Mouse (Mus musculus) stomach, embryonic 14.5 days (tissue): ENCODE results near the gene Nav2. TPM values are rescaled to one million over a fixed set of nuclear protein-coding genes. Genes with fewer than 3 reads are reported as not detected.

Experiments used
- ATAC-seq: fragments of 200-750 bp; cut with Nextera tagmentation; 2 replicates; pipeline ENCODE4 v1.8.0; 2017; ENCODE audit warnings: low read depth, moderate TSS enrichment; ENCODE audit not compliant: insufficient number of reproducible peaks, insufficient read depth, low FRiP score
- H3K27ac ChIP-seq: fragments of 300-500 bp; sonication (generic); 2 replicates; pipeline ENCODE4 v1.5.1; 2014; ENCODE audit warnings: mild to moderate bottlenecking, low read length, moderate library complexity, mixed read lengths
- H3K27me3 ChIP-seq: fragments of 300-500 bp; sonication (generic); 2 replicates; pipeline ENCODE4 v1.6.1; 2014; ENCODE audit warnings: low read length, control low read depth, mixed read lengths; ENCODE audit not compliant: control insufficient read depth, insufficient read depth
- H3K36me3 ChIP-seq: fragments of 300-500 bp; sonication (generic); 2 replicates; pipeline ENCODE4 v1.6.1; 2014; ENCODE audit warnings: mild to moderate bottlenecking, control low read depth, low read length, moderate library complexity, mixed read lengths; ENCODE audit not compliant: control insufficient read depth, insufficient read depth
- H3K4me1 ChIP-seq: fragments of 300-500 bp; sonication (generic); 2 replicates; pipeline ENCODE4 v1.6.1; 2014; ENCODE audit warnings: low read length, control low read depth, mixed read lengths; ENCODE audit not compliant: control insufficient read depth, insufficient read depth
- H3K4me2 ChIP-seq: fragments of 300-500 bp; sonication (generic); replicated peaks from 2 replicates; pipeline ENCODE4 v1.6.1; 2014; ENCODE audit warnings: low read depth, low read length, control low read depth
- H3K4me3 ChIP-seq: fragments of 300-500 bp; sonication (generic); 2 replicates; pipeline ENCODE4 v1.5.1; 2014; ENCODE audit warnings: low read depth, low read length, control low read depth
- H3K9ac ChIP-seq: fragments of 300-500 bp; sonication (generic); replicated peaks from 2 replicates; pipeline ENCODE4 v1.6.1; 2014; ENCODE audit warnings: low read depth, mild to moderate bottlenecking, control low read depth, low read length, moderate library complexity, mixed read lengths
- H3K9me3 ChIP-seq: fragments of 300-500 bp; sonication (generic); 2 replicates; pipeline ENCODE4 v1.6.1; 2016; ENCODE audit warnings: low read depth, low read length, control low read depth; ENCODE audit not compliant: control insufficient read depth
- WGBS: fragments of 180-500 bp; shearing (Covaris S2); extraction: QIAGEN DNeasy Blood & Tissue Kit; methylation state at CpG from one replicate; pipeline ENCODE4 v1.1.7; 2014; 5-methylcytosine and 5-hydroxymethylcytosine counted together
- polyA plus RNA-seq: library from polyadenylated mRNA; unstranded; fragments of >200 nt; fragmentation: Nextera tagmentation; extraction: Ambion mirVana; gene quantifications from 2 replicates; pipeline ENCODE4 v1.2.1, GENCODE M21; 2014

The Nav2 gene
- polyA plus RNA-seq, 1 experiment from 2014 or later: 41.1 TPM

DNA sequence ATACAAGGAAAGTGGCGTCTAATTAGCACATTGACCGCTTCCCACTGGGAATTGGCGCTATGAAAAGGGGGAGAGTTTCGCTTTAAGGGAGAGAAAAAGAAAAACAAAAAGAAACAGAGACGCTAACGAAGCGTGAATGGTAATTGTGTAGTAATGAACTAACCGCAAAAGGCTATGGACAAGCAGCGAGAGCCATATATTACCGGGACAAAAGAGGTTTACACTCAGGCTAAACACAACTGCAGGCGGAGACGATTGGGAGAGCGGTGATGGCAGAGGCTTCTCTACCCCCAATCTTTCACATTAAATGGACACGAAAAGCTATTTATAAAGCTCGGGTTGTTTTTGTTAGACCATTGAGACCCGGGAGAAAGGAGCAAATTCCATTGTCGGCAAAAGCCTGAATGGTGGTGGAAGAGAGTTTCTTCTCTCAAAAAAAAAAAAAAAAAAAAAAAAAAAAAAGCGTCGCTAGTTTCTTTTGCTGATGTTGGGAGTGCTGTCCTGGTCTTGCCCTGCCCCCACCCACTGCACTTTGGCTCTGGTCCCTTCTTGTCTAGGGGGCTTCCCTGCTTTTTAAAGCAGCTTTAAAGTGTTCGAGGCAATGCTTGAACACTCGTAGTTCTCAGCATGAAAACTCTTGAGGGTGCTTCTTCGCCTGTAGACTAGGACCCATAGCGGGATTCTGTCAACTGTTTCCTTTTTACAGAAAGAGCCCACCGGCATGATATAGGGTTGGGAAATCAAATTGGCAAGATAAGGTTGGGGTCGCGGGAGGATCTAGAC, 726.0 kb downstream of the Nav2 start:
- no peak for ATAC-seq
- 1% methylated on average over 26 of the region's 26 CpGs for WGBS

DNA sequence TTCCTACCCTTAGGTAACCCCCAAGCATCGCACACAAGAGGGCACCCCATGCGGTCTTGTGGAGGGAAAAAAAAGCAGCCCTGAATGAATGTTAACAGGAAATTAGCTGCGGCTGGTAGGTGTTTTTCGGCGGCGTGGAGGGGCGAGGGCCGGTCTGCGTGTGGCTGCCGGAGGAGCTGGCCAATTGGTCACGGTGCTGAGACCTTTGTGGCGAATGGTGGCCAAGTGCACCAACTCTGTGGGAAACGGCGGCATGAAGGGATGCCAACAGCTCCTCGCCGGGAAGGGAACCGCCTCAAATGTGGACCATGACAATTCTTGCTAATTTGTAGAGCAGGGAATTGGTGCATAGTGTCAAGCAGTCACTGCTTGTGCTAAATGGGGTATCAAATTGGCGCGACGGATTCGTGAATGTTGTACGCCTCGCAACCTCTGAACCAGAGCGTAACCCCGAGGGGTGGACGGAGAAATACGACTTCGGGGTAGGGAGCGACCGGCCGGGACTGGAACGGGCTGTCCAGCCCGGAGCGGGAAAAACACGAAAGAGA, 726.6 kb downstream of the Nav2 start:
- H3K36me3 ChIP-seq: no peaks in the 10 kb centered on the region
- no peak overlapping the region for H3K9ac ChIP-seq
- H3K4me2 ChIP-seq: no peak overlapping the region
- no peak overlapping the region for H3K27ac ChIP-seq
- 2% methylated on average over 35 of the region's 35 CpGs for WGBS
- peaks cover 6% of the 10 kb centered on the region; the same call in 1 of the 2 replicates for H3K4me1 ChIP-seq
- H3K27me3 ChIP-seq: peaks cover 63% of the 10 kb centered on the region
- no peak overlapping the region for H3K4me3 ChIP-seq
- no peaks in the 10 kb centered on the region; the same call in 1 of the 2 replicates for H3K9me3 ChIP-seq
- no peak for ATAC-seq

More for the DNA sequence above, 726.0 kb downstream of the Nav2 start:
- peaks cover 57% of the 10 kb centered on the region for H3K27me3 ChIP-seq
- peak overlapping the region; percentile 26; the same call in 1 of the 2 replicates for H3K4me3 ChIP-seq
- H3K4me2 ChIP-seq: peak overlapping the region; percentile 49; the same call in 1 of the 2 replicates
- H3K9me3 ChIP-seq: no peaks in the 10 kb centered on the region; the same call in 1 of the 2 replicates
- peaks cover 6% of the 10 kb centered on the region; the same call in 1 of the 2 replicates for H3K4me1 ChIP-seq
- H3K36me3 ChIP-seq: no peaks in the 10 kb centered on the region
- no peak overlapping the region for H3K9ac ChIP-seq
- H3K27ac ChIP-seq: no peak overlapping the region

DNA sequence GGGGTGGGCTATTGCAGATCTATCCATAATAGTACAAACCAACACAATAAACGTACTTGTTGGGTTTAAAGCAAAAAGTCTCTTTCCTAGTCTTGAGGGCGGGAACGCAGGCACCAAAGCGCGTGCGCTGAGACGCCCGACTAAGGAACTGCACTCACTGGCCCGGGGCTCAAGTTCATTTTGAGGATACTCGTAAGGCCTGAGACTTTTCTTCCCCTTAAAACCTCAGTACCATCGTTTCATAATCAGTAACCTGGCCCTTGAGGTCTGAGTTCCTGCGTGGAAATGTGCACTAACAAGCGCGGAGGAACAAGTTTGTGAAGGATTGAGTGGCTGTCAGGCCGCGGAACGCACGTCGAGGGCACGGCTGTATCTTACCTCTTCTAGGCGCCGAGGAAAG, 727.5 kb downstream of the Nav2 start:
- Histone ChIP-seq H3K9ac (no peak overlapping the region), H3K36me3 (no peaks in the 10 kb centered on the region), H3K27ac (no peak overlapping the region), H3K4me3 (no peak overlapping the region), H3K4me1 (peaks cover 6% of the 10 kb centered on the region; the same call in 1 of the 2 replicates), H3K4me2 (no peak overlapping the region), H3K9me3 (no peaks in the 10 kb centered on the region; the same call in 1 of the 2 replicates), H3K27me3 (peaks cover 60% of the 10 kb centered on the region)
- WGBS: 1% methylated on average over 22 of the region's 22 CpGs
- no peak for ATAC-seq

DNA sequence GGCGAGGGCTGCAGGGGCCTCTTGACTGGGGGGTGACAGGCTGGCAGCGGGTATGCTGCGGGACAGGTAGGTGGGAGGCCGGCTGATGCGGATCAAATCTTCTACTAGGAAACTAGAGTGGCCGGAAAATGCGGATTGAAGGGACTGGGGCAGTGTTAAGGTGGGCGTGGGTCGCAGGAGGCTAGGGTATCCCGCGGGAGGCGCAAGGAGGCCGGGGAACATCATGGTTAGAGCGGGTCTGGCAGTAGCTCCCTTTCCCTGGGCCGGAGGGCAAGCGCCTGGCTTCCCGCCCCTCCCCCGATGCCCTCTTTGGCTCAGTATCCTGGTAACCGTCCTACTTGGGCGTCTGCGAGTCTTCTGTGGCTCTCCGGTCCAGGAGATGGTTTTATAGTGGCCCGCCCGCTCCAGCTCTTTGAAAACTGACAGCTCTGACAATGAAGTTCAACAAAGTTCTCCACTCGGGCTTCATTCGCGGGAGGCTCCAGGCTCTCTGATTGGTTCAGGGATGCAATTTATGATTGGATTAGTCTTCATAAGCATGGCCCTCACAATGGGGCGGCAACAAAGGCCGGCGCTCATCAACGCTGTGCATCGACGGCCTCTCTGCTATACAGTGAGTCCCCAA, 728.1 kb downstream of the Nav2 start, which contains the start of gene Dbx1:
Gene Dbx1, minus strand, starts transcription at position 359 of the 625 bp plus-strand sequence.
- Histone ChIP-seq H3K4me2 (no peak within 1 kb of the TSS), H3K9ac (no peak within 1 kb of the TSS), H3K27ac (no peak within 1 kb of the TSS), H3K9me3 (no peaks in the 10 kb centered on the region; the same call in 1 of the 2 replicates), H3K4me3 (no peak within 1 kb of the TSS), H3K4me1 (peaks cover 6% of the 10 kb centered on the region; the same call in 1 of the 2 replicates), H3K36me3 (no peaks in the 10 kb centered on the region), H3K27me3 (peaks cover 61% of the 10 kb centered on the region)
- ATAC-seq: no peak
- under 1% methylated on average over 33 of the region's 33 CpGs for WGBS

DNA sequence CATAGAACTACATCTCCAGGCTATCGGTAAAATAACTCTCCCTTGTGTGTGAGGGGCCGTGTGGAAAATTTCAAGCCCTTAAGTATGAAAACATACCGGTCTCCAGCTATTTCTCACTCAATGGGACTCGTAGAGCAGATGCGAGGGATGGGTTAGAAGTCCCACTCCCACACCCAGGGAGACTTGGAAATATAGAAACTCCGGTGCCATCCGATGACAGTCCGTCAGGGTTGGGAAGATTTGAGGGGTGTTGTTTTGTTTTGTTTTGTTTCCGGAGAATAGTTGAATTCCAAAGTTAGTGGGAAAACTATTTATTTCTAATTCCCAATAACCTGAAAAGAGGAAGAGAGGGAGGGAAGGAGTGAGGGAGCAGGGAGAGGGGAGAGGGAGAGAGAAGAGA, 728.8 kb downstream of the Nav2 start:
- Histone ChIP-seq H3K27ac (no peak overlapping the region), H3K27me3 (peaks cover 58% of the 10 kb centered on the region), H3K36me3 (no peaks in the 10 kb centered on the region), H3K4me2 (no peak overlapping the region), H3K9ac (no peak overlapping the region), H3K4me1 (peaks cover 6% of the 10 kb centered on the region; the same call in 1 of the 2 replicates), H3K4me3 (no peak overlapping the region), H3K9me3 (no peaks in the 10 kb centered on the region; the same call in 1 of the 2 replicates)
- no peak for ATAC-seq
- WGBS: 2% methylated on average over 9 of the region's 9 CpGs

DNA sequence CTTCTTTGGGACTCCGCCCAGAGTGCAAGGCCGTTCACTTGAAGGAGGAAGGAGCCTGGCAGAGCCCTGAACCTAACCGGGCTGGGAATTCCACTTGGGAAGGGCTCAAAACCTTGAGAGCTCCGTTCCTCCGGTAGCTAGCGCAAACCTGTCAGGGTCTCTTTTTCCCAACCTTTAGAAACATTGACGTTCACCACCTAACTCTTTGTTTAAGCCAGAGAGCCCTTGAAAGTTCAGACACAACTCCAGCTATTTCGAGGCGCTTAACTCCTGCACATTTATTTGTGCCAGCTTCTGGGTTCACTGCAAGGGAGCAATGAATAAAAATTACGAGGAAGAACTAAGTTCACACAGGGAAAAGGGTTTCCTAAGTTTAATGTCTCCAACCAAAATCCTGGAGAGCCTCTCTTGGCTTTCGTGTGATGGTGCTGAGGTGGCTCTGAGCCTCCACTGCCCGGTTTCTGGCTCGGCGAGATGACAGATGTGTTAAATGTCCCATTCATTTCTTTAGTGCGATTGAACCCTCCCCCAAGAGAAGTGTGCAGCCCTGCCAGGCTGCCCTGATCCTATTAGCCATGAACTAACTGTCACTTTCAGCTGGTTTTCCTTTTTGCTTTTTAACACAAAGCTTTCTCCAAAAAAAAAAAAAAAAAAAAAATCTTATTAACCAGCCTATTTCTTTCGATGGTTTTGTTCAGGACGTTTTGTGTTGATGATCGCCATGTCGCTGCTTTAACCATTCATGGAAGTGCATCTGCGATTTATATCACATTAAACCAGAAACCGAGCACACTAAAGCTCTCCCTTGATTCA, 729.5 kb downstream of the Nav2 start:
- H3K9ac ChIP-seq: no peak overlapping the region
- peaks cover 53% of the 10 kb centered on the region for H3K27me3 ChIP-seq
- H3K4me1 ChIP-seq: peaks cover 6% of the 10 kb centered on the region; the same call in 1 of the 2 replicates
- no peak overlapping the region for H3K27ac ChIP-seq
- H3K4me3 ChIP-seq: no peak overlapping the region
- ATAC-seq: no peak
- no peaks in the 10 kb centered on the region for H3K36me3 ChIP-seq
- H3K4me2 ChIP-seq: no peak overlapping the region
- WGBS: 2% methylated on average over 21 of the region's 21 CpGs
- no peaks in the 10 kb centered on the region; the same call in 1 of the 2 replicates for H3K9me3 ChIP-seq

DNA sequence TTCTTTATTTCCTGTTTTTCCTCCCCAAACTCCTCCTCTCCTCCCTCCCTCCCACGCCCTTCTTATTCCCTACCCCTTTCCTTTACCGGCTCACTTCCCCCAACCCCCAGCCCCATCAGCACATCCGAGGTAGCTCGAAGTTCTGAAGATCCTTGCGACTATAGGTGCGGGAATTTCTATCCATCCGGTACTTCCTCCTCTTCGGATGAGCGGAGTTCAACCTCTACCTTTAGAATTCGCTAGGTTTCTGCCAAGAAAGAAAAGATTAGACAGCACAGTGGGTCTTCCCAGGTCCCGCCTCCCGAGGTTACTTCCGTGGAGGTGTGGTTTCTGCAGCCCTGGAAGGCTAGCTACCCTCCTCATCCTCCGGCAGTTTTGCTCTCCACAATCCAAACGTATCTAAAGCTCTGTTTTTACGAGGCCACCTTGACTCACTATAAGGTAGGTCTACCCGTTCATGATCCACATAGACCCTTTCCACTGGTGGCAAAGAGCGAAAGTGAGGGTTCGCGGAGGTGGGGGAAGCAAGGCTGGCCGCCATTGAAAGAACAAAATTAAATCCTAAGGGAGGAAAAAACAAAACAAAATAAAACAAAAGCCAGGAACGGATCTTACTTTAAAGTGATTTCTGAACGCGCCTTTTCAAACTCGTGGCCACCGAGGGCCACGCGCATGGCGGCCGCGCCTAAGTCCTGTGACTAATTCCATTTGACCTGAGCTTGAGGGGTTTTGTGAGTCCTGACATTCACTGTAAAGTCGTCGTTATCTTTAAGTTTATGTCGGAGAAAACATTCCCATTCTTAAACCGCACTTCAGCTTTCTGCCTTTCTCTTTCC, 730.6 kb downstream of the Nav2 start:
- no peak for ATAC-seq
- Histone ChIP-seq H3K4me1 (no peaks in the 10 kb centered on the region), H3K27me3 (peaks cover 44% of the 10 kb centered on the region), H3K27ac (no peak overlapping the region), H3K36me3 (no peaks in the 10 kb centered on the region), H3K4me3 (no peak overlapping the region), H3K4me2 (peak overlapping the region; percentile 19; the same call in 1 of the 2 replicates), H3K9me3 (no peaks in the 10 kb centered on the region; the same call in 1 of the 2 replicates), H3K9ac (no peak overlapping the region)
- 1% methylated on average over 35 of the region's 35 CpGs for WGBS
